Mouse (Mus musculus): ENCODE results near the gene Neil1.

GRCm38 (mm10) chr9:57197414-57197813, 49.3 kb upstream of the Neil1 start:
- TF ChIP-seq POLR2A (IDR thresholded peaks at IDR 0.05; ENCODE audit: control insufficient read depth, extremely low read depth, insufficient read depth, low read length, poor library complexity), result no peak
- no peak for TF ChIP-seq CTCF (IDR thresholded peaks at IDR 0.05; ENCODE audit: borderline replicate concordance, control insufficient read depth, extremely low read depth, insufficient read depth, low read length, poor library complexity)
